Mouse (Mus musculus) heart, embryonic 15.5 days (tissue): ENCODE measurements around the gene Bpifb5. TPM values are rescaled to one million over a fixed set of nuclear protein-coding genes. Genes with fewer than 3 reads are reported as not detected.
A peak's percentile ranks its signal among the peaks of the same experiment; 100 is the strongest.

ENCODE experiments used
- ATAC-seq: fragments of 200-750 bp; cut with Nextera tagmentation; replicated peaks from 2 replicates; pipeline ENCODE4 v1.8.0; 2017; ENCODE audit warnings: low read depth, moderate TSS enrichment; ENCODE audit not compliant: insufficient number of reproducible peaks, insufficient read depth, low FRiP score
- H3K27ac ChIP-seq: fragments of 300-500 bp; sonication (generic); 2 replicates; pipeline ENCODE4 v1.5.1; 2015; ENCODE audit warnings: mild to moderate bottlenecking, inconsistent platforms
- H3K27me3 ChIP-seq: fragments of 300-500 bp; sonication (generic); 2 replicates; pipeline ENCODE4 v1.6.1; 2015; ENCODE audit warnings: inconsistent platforms
- H3K36me3 ChIP-seq: fragments of 300-500 bp; sonication (generic); 2 replicates; pipeline ENCODE4 v1.6.1; 2015; ENCODE audit warnings: mild to moderate bottlenecking, inconsistent platforms
- H3K4me1 ChIP-seq: fragments of 300-500 bp; sonication (generic); replicated peaks from 2 replicates; pipeline ENCODE4 v1.6.1; 2015; ENCODE audit warnings: inconsistent platforms
- H3K4me2 ChIP-seq: fragments of 300-500 bp; sonication (generic); 2 replicates; pipeline ENCODE4 v1.6.1; 2015; ENCODE audit warnings: inconsistent platforms, mild to moderate bottlenecking, moderate library complexity
- H3K4me3 ChIP-seq: fragments of 300-500 bp; sonication (generic); 2 replicates; pipeline ENCODE4 v1.5.1; 2015; ENCODE audit warnings: mild to moderate bottlenecking, inconsistent platforms
- H3K9ac ChIP-seq: fragments of 300-500 bp; sonication (generic); 2 replicates; pipeline ENCODE4 v1.6.1; 2015; ENCODE audit warnings: mild to moderate bottlenecking, inconsistent platforms
- H3K9me3 ChIP-seq: fragments of 300-500 bp; sonication (generic); replicated peaks from 2 replicates; pipeline ENCODE4 v1.6.1; 2016; ENCODE audit warnings: inconsistent platforms
- WGBS: fragments of 180-500 bp; shearing (Covaris S2); methylation state at CpG from one replicate; pipeline ENCODE4 v1.1.7; 2015; ENCODE audit warnings: mixed read lengths; 5-methylcytosine and 5-hydroxymethylcytosine counted together
- polyA plus RNA-seq: library from polyadenylated mRNA; unstranded; fragments of >200 nt; fragmentation: Nextera tagmentation; extraction: Ambion mirVana; gene quantifications from 2 replicates; pipeline ENCODE4 v1.2.1, GENCODE M21; 2015

Bpifb5 gene
- polyA plus RNA-seq, 1 experiment from 2014 or later, result 0.16 TPM

- H3K4me1 ChIP-seq, result peaks cover 15% of the 10 kb centered on the region
- H3K27ac ChIP-seq, result no peak overlapping the region
- WGBS, result 88% methylated on average over 9 of the region's 9 CpGs
- ATAC-seq, result no peak
- no peak overlapping the region for H3K9ac ChIP-seq
- H3K4me2 ChIP-seq, result no peak overlapping the region
- H3K36me3 ChIP-seq, result no peaks in the 10 kb centered on the region
- no peaks in the 10 kb centered on the region for H3K9me3 ChIP-seq
- no peaks in the 10 kb centered on the region for H3K27me3 ChIP-seq
- no peak overlapping the region for H3K4me3 ChIP-seq
These were observed 26.5 kb upstream of the Bpifb5 start for GRCm38 (mm10) chr2:154197036-154197435.

DNA sequence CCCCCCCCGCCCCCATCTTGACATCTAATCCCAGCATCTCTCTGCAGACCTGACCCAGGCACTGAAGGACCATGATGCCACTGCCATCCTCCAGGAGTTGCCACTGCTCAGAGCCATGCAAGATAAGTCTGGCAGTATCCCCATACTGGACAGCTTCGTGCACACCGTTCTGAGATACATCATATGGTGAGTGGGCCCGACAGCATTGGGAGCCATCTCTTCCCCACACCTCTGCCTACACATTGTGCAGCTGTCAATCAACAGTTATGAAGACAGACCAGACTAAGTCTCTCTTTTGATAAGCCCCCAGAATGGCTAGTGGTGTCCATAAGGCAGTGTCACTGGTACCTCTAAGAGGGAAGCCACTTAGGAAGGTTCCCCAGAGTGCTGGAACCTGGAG is 18.9 kb upstream of the Bpifb5 start:
- Histone ChIP-seq H3K9me3 (no peaks in the 10 kb centered on the region), H3K4me3 (no peak overlapping the region), H3K27ac (no peak overlapping the region), H3K27me3 (no peaks in the 10 kb centered on the region), H3K4me1 (peaks cover 12% of the 10 kb centered on the region), H3K36me3 (no peaks in the 10 kb centered on the region), H3K9ac (no peak overlapping the region), H3K4me2 (no peak overlapping the region)
- ATAC-seq, result no peak
- 82% methylated on average over 4 of the region's 4 CpGs for WGBS

DNA sequence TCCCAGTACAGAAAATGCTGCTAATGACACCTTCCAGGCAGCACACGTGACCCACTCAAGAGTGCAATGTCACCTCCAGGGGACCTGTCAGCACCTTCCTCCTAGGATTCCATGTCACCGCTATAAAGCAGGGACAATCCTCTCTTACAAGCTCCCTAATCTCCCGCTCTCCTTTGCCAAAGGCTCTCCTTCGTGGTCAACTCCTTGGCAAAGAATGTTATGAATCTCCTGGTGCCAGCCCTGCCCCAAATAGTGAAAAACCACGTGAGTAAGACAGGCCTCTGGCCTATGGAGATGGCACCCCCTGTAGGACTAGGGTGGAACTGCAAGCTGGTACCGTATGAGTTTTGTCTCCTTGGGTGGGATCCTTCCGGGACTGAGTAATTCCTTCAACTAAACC is 16.6 kb upstream of the Bpifb5 start:
- Histone ChIP-seq H3K9ac (no peak overlapping the region), H3K4me2 (no peak overlapping the region), H3K27me3 (no peaks in the 10 kb centered on the region), H3K4me1 (peaks cover 12% of the 10 kb centered on the region), H3K27ac (peak overlapping the region; percentile 65), H3K9me3 (no peaks in the 10 kb centered on the region), H3K4me3 (no peak overlapping the region), H3K36me3 (no peaks in the 10 kb centered on the region)
- WGBS, result 31% methylated on average over 7 of the region's 7 CpGs
- peak; percentile 89 for ATAC-seq

DNA sequence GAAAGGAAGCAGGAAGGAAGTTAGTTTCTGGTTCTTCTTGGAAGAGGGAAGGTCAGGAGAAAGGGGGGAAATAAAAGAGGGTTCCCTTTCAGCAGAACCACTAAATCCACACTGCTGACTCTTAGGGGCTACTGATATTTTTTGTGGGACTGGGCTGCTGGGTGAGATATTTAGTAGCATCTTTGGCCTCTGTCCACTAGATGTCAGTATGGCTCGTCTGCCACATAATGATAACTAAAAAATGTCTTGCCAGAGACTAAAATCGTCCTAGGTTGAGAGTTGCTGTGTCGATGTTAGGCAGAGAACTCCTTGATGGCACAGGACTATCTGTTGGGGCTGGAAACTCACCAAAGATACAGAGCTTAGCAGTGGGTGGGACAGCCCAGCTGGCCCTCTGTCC is 14.4 kb upstream of the Bpifb5 start:
- Histone ChIP-seq H3K4me2 (no peak overlapping the region), H3K9ac (no peak overlapping the region), H3K27ac (no peak overlapping the region), H3K4me3 (no peak overlapping the region), H3K4me1 (peaks cover 12% of the 10 kb centered on the region), H3K9me3 (no peaks in the 10 kb centered on the region), H3K27me3 (no peaks in the 10 kb centered on the region), H3K36me3 (no peaks in the 10 kb centered on the region)
- no peak for ATAC-seq
- WGBS, result 4% methylated on average over 3 of the region's 3 CpGs

- no peak overlapping the region for H3K4me3 ChIP-seq
- ATAC-seq, result no peak
- H3K9me3 ChIP-seq, result no peaks in the 10 kb centered on the region
- H3K4me1 ChIP-seq, result peaks cover 14% of the 10 kb centered on the region
- H3K36me3 ChIP-seq, result no peaks in the 10 kb centered on the region
- 41% methylated on average over 1 of the region's 1 CpGs for WGBS
- no peak overlapping the region for H3K9ac ChIP-seq
- H3K27ac ChIP-seq, result no peak overlapping the region
- no peak overlapping the region for H3K4me2 ChIP-seq
- H3K27me3 ChIP-seq, result peaks cover 6% of the 10 kb centered on the region; the same call in 1 of the 2 replicates
These were observed 12.4 kb upstream of the Bpifb5 start for GRCm38 (mm10) chr2:154211121-154211520.

GRCm38 (mm10) chr2:154211881-154212280 is 11.7 kb upstream of the Bpifb5 start:
- no peak overlapping the region for H3K27ac ChIP-seq
- peaks cover 8% of the 10 kb centered on the region; the same call in 1 of the 2 replicates for H3K4me1 ChIP-seq
- no peak overlapping the region for H3K4me3 ChIP-seq
- H3K36me3 ChIP-seq, result no peaks in the 10 kb centered on the region
- H3K27me3 ChIP-seq, result peaks cover 6% of the 10 kb centered on the region; the same call in 1 of the 2 replicates
- ATAC-seq, result no peak
- H3K9me3 ChIP-seq, result no peaks in the 10 kb centered on the region
- no peak overlapping the region for H3K9ac ChIP-seq
- no peak overlapping the region for H3K4me2 ChIP-seq
- WGBS, result 81% methylated on average over 4 of the region's 4 CpGs

DNA sequence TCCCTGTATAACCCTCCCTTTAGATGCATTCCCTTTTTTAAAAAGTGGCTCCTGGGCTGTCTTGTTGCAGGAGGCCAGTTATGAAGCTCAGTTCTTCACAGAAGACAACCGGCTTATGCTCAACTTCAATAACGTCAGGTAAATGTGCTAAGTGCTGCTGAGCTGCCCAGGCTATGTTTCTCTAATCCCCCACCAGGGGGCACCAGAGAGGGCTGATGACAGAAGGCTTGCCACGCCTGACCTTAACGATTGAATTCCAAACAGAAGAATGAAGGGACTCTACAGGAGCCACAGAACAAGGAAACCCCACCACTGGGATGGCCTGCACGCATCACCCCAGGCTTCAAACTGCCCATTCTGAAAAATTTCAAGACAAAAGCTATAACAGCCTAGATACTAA is 8.4 kb upstream of the Bpifb5 start:
- Histone ChIP-seq H3K27me3 (peaks cover 6% of the 10 kb centered on the region; the same call in 1 of the 2 replicates), H3K4me3 (no peak overlapping the region), H3K4me2 (no peak overlapping the region), H3K36me3 (no peaks in the 10 kb centered on the region), H3K4me1 (peaks cover 2% of the 10 kb centered on the region; the same call in 1 of the 2 replicates), H3K27ac (no peak overlapping the region), H3K9ac (no peak overlapping the region), H3K9me3 (no peaks in the 10 kb centered on the region)
- no peak for ATAC-seq
- WGBS, result 18% methylated on average over 5 of the region's 5 CpGs

DNA sequence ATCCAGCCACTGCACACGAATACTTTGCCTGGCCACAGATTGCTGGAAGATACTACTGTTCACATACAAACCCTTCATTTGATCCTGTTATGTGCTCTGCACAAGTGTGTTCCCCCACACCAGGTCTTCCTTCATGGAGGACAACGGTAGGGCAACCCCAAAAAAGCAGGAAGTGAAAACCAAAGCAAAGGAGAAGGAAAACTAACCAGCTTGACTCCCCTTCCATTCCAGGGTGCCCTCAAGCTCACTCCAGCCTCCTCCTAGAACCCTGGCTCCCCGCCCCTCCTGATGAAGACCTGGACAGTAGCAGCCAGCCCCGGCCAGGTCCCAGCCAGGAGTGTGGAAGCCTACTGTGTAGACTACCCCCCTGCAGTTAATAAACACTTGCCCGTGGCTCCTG is 3.6 kb upstream of the Bpifb5 start:
- H3K4me1 ChIP-seq, result peaks cover 22% of the 10 kb centered on the region
- H3K27ac ChIP-seq, result no peak overlapping the region
- H3K36me3 ChIP-seq, result no peaks in the 10 kb centered on the region
- H3K27me3 ChIP-seq, result no peaks in the 10 kb centered on the region
- H3K4me2 ChIP-seq, result no peak overlapping the region
- no peak for ATAC-seq
- H3K9ac ChIP-seq, result no peak overlapping the region
- no peak overlapping the region for H3K4me3 ChIP-seq
- no peaks in the 10 kb centered on the region for H3K9me3 ChIP-seq
- 64% methylated on average over 5 of the region's 5 CpGs for WGBS

DNA sequence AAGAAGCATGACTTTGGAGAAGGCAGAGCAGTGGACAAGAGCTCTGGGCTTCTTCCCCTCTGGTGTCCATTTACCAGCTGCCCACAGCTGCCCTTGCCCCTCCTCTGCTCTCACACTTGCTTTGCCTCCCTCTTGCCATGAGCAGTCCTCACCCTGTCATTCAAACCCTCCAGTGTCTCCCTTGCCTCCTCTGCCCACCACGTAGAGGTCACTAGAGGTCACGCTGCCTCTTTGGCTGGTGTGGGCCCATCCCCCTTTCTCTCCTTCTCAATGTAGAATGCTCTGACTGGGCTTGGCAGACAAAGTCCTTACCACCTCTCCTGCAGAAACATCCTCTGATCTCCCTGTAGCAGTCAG is 353 bp downstream of the Bpifb5 start:
- peak overlapping the region; percentile 30; the same call in 1 of the 2 replicates for H3K4me2 ChIP-seq
- WGBS, result 16% methylated on average over 2 of the region's 2 CpGs
- H3K27ac ChIP-seq, result 0 out of 2 replicates have a peak overlapping the region, but pooled peaks have one; percentile 12

GRCm38 (mm10) chr2:154226991-154227390 is 3.4 kb downstream of the Bpifb5 start:
- H3K9me3 ChIP-seq, result no peaks in the 10 kb centered on the region
- H3K36me3 ChIP-seq, result no peaks in the 10 kb centered on the region
- no peak for ATAC-seq
- no peak overlapping the region for H3K4me2 ChIP-seq
- H3K4me1 ChIP-seq, result peaks cover 32% of the 10 kb centered on the region
- H3K27me3 ChIP-seq, result no peaks in the 10 kb centered on the region
- no peak overlapping the region for H3K27ac ChIP-seq
- H3K4me3 ChIP-seq, result no peak overlapping the region
- H3K9ac ChIP-seq, result no peak overlapping the region
- 72% methylated on average over 4 of the region's 4 CpGs for WGBS

More for the DNA sequence above, 353 bp downstream of the Bpifb5 start:
- Histone ChIP-seq H3K9ac (no peak overlapping the region), H3K9me3 (no peaks in the 10 kb centered on the region), H3K4me1 (peaks cover 32% of the 10 kb centered on the region), H3K4me3 (no peak overlapping the region), H3K27me3 (no peaks in the 10 kb centered on the region), H3K36me3 (no peaks in the 10 kb centered on the region)
- no peak for ATAC-seq

GRCm38 (mm10) chr2:154227830-154228229 is 4.3 kb downstream of the Bpifb5 start:
- Histone ChIP-seq H3K4me2 (no peak overlapping the region), H3K36me3 (no peaks in the 10 kb centered on the region), H3K27me3 (no peaks in the 10 kb centered on the region), H3K4me1 (peaks cover 29% of the 10 kb centered on the region), H3K9me3 (no peaks in the 10 kb centered on the region), H3K4me3 (no peak overlapping the region), H3K9ac (no peak overlapping the region), H3K27ac (no peak overlapping the region)
- WGBS, result 74% methylated on average over 5 of the region's 5 CpGs
- ATAC-seq, result no peak

- ATAC-seq, result no peak
- Histone ChIP-seq H3K9me3 (no peaks in the 10 kb centered on the region), H3K27ac (no peak overlapping the region), H3K27me3 (no peaks in the 10 kb centered on the region), H3K4me2 (no peak overlapping the region), H3K36me3 (no peaks in the 10 kb centered on the region), H3K4me3 (no peak overlapping the region), H3K4me1 (no peaks in the 10 kb centered on the region), H3K9ac (no peak overlapping the region)
- WGBS, result 87% methylated on average over 6 of the region's 6 CpGs
These were observed 9.9 kb downstream of the Bpifb5 start for GRCm38 (mm10) chr2:154233426-154233825.
